Mouse (Mus musculus): ENCODE measurements around the gene Egr2. TPM values are rescaled to one million over a fixed set of nuclear protein-coding genes. Genes with fewer than 3 reads are reported as not detected.

Egr2 gene
- polyA plus RNA-seq, 1 experiment = 4.2 TPM

DNA sequence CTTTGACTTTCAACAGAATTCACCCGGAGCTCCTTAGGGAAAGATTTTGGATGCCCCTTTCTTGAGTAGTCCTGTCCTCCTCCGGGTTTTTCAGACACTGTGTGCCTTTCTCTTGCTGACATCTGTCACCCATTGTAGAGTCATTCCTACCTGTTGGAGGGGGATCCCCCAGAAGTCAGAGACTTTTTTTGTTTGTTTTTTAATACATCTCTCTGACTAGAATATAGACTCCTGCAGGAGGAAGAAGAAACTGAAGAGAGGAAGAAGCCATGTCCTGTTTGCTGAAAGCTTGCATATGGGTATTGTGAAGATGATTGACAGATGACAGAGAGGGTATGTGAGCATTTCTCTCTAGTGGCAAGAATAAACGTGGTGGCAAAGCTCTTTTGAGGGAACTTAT, 30.0 kb upstream of the Egr2 start:
- Histone ChIP-seq H3K4me3 (ENCODE audit: insufficient read depth, poor library complexity, severe bottlenecking) (no peak overlapping the region), H3K79me2 (ENCODE audit: control insufficient read depth, insufficient read depth) (no peaks in the 10 kb centered on the region), H3ac (ENCODE audit: control insufficient read depth, insufficient read length, low read depth) (no peak overlapping the region), H3K79me3 (ENCODE audit: low read depth) (no peaks in the 10 kb centered on the region), H3K36me3 (ENCODE audit: control insufficient read depth, insufficient read depth) (no peaks in the 10 kb centered on the region), H3K27me3 (ENCODE audit: control insufficient read depth, insufficient read depth, insufficient read length) (no peaks in the 10 kb centered on the region)
- no peak for TF ChIP-seq USF1 (IDR thresholded peaks at IDR 0.05; ENCODE audit: low read depth)
- no peak for TF ChIP-seq FOSL1 (IDR thresholded peaks at IDR 0.05; ENCODE audit: insufficient read depth, low read length, poor library complexity, severe bottlenecking)
- no peak for TF ChIP-seq MYOD1 (IDR thresholded peaks at IDR 0.05; ENCODE audit: control insufficient read depth, insufficient read length, low read depth)
- no peak for TF ChIP-seq CTCF (IDR thresholded peaks at IDR 0.05; ENCODE audit: control insufficient read depth, insufficient read depth, insufficient read length)
- TF ChIP-seq MYOG (IDR thresholded peaks at IDR 0.05; ENCODE audit: control insufficient read depth, extremely low read depth, insufficient read length) = no peak
- TF ChIP-seq CEBPB (IDR thresholded peaks at IDR 0.05; ENCODE audit: low read depth) = no peak
- no peak for TF ChIP-seq MAX (IDR thresholded peaks at IDR 0.05)

DNA sequence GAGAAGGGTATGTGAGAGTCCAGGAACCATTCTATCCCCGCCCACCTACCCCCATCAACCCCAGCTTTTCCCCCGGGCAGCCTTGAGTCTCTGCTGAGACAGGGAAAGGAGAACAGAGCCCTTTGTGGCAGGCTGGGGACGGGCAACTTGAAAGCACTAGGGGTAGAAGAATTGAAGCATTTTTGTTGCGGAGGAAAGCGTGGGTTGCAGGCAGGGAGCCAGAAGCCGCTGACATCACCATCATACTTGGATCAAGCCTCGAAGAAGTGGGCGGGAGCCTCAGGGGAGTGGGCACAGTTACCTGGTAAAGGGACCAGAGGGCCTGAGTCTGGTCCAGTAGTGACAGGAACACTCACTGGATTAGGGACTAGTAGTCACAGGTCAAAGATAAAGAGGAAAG, 23.1 kb upstream of the Egr2 start:
- no peak for TF ChIP-seq CEBPB (IDR thresholded peaks at IDR 0.05; ENCODE audit: low read depth)
- no peak for TF ChIP-seq FOSL1 (IDR thresholded peaks at IDR 0.05; ENCODE audit: insufficient read depth, low read length, poor library complexity, severe bottlenecking)
- TF ChIP-seq MYOD1 (IDR thresholded peaks at IDR 0.05; ENCODE audit: control insufficient read depth, insufficient read length, low read depth) = no peak
- no peak for TF ChIP-seq MAX (IDR thresholded peaks at IDR 0.05)
- H3K79me3 ChIP-seq (ENCODE audit: low read depth) = no peaks in the 10 kb centered on the region
- H3K4me3 ChIP-seq (ENCODE audit: insufficient read depth, poor library complexity, severe bottlenecking) = no peak overlapping the region
- no peaks in the 10 kb centered on the region for H3K36me3 ChIP-seq (ENCODE audit: control insufficient read depth, insufficient read depth)
- no peaks in the 10 kb centered on the region for H3K79me2 ChIP-seq (ENCODE audit: control insufficient read depth, insufficient read depth)
- H3ac ChIP-seq (ENCODE audit: control insufficient read depth, insufficient read length, low read depth) = no peak overlapping the region
- no peaks in the 10 kb centered on the region for H3K27me3 ChIP-seq (ENCODE audit: control insufficient read depth, insufficient read depth, insufficient read length)

DNA sequence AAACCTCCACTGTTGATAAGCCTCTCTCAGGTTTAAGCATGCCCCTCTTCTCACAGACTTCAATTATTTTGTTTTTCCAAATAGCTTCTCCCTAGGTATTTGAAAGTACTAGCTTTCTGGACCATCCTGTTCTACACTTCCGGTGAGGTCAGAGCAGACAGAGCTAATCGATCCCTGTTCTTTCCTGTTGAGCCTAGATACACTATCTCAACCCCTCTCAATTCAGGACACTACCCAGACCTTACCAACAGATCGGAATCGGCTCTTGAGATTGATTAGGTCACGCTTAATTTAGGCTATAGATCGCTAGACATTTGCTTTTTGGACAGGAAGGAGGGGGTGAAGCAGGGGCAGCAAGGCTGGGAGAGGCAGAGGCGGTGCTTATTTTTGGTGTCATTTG, 22.4 kb upstream of the Egr2 start:
- Histone ChIP-seq H3K4me3 (ENCODE audit: insufficient read depth, poor library complexity, severe bottlenecking) (no peak overlapping the region), H3K27me3 (ENCODE audit: control insufficient read depth, insufficient read depth, insufficient read length) (no peaks in the 10 kb centered on the region), H3K79me3 (ENCODE audit: low read depth) (no peaks in the 10 kb centered on the region), H3K79me2 (ENCODE audit: control insufficient read depth, insufficient read depth) (no peaks in the 10 kb centered on the region), H3K36me3 (ENCODE audit: control insufficient read depth, insufficient read depth) (no peaks in the 10 kb centered on the region), H3ac (ENCODE audit: control insufficient read depth, insufficient read length, low read depth) (no peak overlapping the region)
- TF ChIP-seq CEBPB (IDR thresholded peaks at IDR 0.05; ENCODE audit: low read depth) (no peak), MYOG (IDR thresholded peaks at IDR 0.05; ENCODE audit: control insufficient read depth, extremely low read depth, insufficient read length) (no peak)

DNA sequence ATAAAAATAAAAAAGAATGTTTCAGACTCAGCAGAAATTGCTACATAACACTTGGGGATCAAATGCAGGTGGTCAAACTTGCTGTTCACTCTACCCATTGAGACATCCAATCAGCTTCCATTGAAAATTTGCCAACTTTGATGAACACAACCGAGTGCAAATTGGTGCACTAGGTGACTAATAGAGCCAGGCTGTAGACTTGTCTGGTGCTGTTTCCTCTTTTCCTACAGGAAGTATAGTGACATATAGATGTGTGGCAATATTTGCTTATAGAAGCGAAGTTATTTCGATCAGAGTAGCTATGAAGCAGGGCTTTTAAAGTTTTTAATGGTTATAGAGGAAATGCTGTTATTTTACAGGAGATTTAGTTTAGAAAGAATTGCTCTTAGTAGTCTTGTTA, 16.5 kb upstream of the Egr2 start:
- H3ac ChIP-seq (ENCODE audit: control insufficient read depth, insufficient read length, low read depth) = no peak overlapping the region
- H3K36me3 ChIP-seq (ENCODE audit: control insufficient read depth, insufficient read depth) = no peaks in the 10 kb centered on the region
- H3K79me2 ChIP-seq (ENCODE audit: control insufficient read depth, insufficient read depth) = no peaks in the 10 kb centered on the region
- H3K4me3 ChIP-seq (ENCODE audit: insufficient read depth, poor library complexity, severe bottlenecking) = no peak overlapping the region
- TF ChIP-seq CTCF (IDR thresholded peaks at IDR 0.05; ENCODE audit: control insufficient read depth, insufficient read depth, insufficient read length) (no peak), MYOG (IDR thresholded peaks at IDR 0.05; ENCODE audit: control insufficient read depth, extremely low read depth, insufficient read length) (no peak), USF1 (IDR thresholded peaks at IDR 0.05; ENCODE audit: low read depth) (no peak), FOSL1 (IDR thresholded peaks at IDR 0.05; ENCODE audit: insufficient read depth, low read length, poor library complexity, severe bottlenecking) (no peak), MYOD1 (IDR thresholded peaks at IDR 0.05; ENCODE audit: control insufficient read depth, insufficient read length, low read depth) (no peak), MAX (IDR thresholded peaks at IDR 0.05) (no peak), CEBPB (IDR thresholded peaks at IDR 0.05; ENCODE audit: low read depth) (no peak)
- H3K27me3 ChIP-seq (ENCODE audit: control insufficient read depth, insufficient read depth, insufficient read length) = no peaks in the 10 kb centered on the region
- no peaks in the 10 kb centered on the region for H3K79me3 ChIP-seq (ENCODE audit: low read depth)

DNA sequence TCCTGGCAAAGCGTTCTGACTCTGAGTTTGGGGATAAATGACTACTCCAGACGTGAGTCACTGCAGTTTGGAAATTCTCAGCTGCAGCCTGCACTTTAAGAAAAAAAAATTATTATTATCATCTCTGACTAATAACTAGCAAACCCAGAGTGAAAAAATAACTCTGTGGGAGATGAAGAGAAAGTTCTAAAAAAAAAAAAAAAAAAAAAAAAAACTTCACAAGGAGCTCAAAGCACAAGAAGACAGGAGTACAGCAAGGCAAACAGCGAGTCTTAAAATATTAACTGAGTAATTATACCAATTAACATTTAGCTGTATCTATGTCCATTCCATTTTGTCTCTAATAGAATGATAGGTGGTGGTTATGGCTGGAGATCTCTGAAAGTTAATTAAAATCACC, 11.1 kb upstream of the Egr2 start:
- Histone ChIP-seq H3K4me3 (ENCODE audit: insufficient read depth, poor library complexity, severe bottlenecking) (no peak overlapping the region), H3K79me2 (ENCODE audit: control insufficient read depth, insufficient read depth) (no peaks in the 10 kb centered on the region), H3K79me3 (ENCODE audit: low read depth) (no peaks in the 10 kb centered on the region), H3ac (ENCODE audit: control insufficient read depth, insufficient read length, low read depth) (no peak overlapping the region), H3K36me3 (ENCODE audit: control insufficient read depth, insufficient read depth) (no peaks in the 10 kb centered on the region), H3K27me3 (ENCODE audit: control insufficient read depth, insufficient read depth, insufficient read length) (no peaks in the 10 kb centered on the region)
- no peak for TF ChIP-seq CEBPB (IDR thresholded peaks at IDR 0.05; ENCODE audit: low read depth)
- TF ChIP-seq MAX (IDR thresholded peaks at IDR 0.05) = no peak
- no peak for TF ChIP-seq FOSL1 (IDR thresholded peaks at IDR 0.05; ENCODE audit: insufficient read depth, low read length, poor library complexity, severe bottlenecking)
- TF ChIP-seq CTCF (IDR thresholded peaks at IDR 0.05; ENCODE audit: control insufficient read depth, insufficient read depth, insufficient read length) = no peak
- no peak for TF ChIP-seq MYOG (IDR thresholded peaks at IDR 0.05; ENCODE audit: control insufficient read depth, extremely low read depth, insufficient read length)
- no peak for TF ChIP-seq USF1 (IDR thresholded peaks at IDR 0.05; ENCODE audit: low read depth)

DNA sequence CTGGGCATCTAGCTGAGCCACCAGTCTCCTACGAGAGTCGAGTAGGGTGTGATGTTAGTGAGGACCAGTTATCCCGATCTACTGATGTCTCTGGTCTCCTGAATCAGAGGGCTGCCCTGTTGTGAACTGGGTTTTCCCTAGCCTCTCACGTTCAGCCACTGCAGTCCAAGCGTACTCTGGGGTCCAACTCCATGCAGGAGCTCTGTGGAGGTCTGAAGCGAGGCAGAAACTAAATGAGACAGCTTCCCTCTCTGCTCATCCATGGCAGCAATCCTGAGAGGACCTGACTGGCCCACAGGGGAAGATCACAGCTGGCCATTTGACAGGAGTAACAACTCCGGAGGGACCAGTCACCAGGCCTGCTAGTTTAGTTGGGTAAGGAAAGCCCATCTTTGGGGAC, 10.6 kb upstream of the Egr2 start:
- no peak for TF ChIP-seq MYOG (IDR thresholded peaks at IDR 0.05; ENCODE audit: control insufficient read depth, extremely low read depth, insufficient read length)
- no peak for TF ChIP-seq MAX (IDR thresholded peaks at IDR 0.05)
- TF ChIP-seq CTCF (IDR thresholded peaks at IDR 0.05; ENCODE audit: control insufficient read depth, insufficient read depth, insufficient read length) = no peak
- no peak for TF ChIP-seq CEBPB (IDR thresholded peaks at IDR 0.05; ENCODE audit: low read depth)
- no peak for TF ChIP-seq FOSL1 (IDR thresholded peaks at IDR 0.05; ENCODE audit: insufficient read depth, low read length, poor library complexity, severe bottlenecking)
- no peak for TF ChIP-seq USF1 (IDR thresholded peaks at IDR 0.05; ENCODE audit: low read depth)
- TF ChIP-seq MYOD1 (IDR thresholded peaks at IDR 0.05; ENCODE audit: control insufficient read depth, insufficient read length, low read depth) = no peak
- Histone ChIP-seq H3K36me3 (ENCODE audit: control insufficient read depth, insufficient read depth) (no peaks in the 10 kb centered on the region), H3K79me3 (ENCODE audit: low read depth) (no peaks in the 10 kb centered on the region), H3K4me3 (ENCODE audit: insufficient read depth, poor library complexity, severe bottlenecking) (no peak overlapping the region), H3K27me3 (ENCODE audit: control insufficient read depth, insufficient read depth, insufficient read length) (no peaks in the 10 kb centered on the region), H3ac (ENCODE audit: control insufficient read depth, insufficient read length, low read depth) (no peak overlapping the region), H3K79me2 (ENCODE audit: control insufficient read depth, insufficient read depth) (no peaks in the 10 kb centered on the region)
